Mouse (Mus musculus) cerebellum, adult 2 months (tissue): ENCODE measurements around the gene Pld2.

ENCODE experiments used
- CTCF ChIP-seq: fragments of 200-500 bp; IDR thresholded peaks from 2 replicates; pipeline ENCODE4 v1.5.1; 2011; ENCODE audit warnings: low read depth, mild to moderate bottlenecking, control low read depth, low read length, moderate library complexity, borderline replicate concordance; ENCODE audit not compliant: insufficient read depth
- POLR2A ChIP-seq: fragments of 200-500 bp; IDR thresholded peaks from 2 replicates; pipeline ENCODE4 v1.6.1; 2011; ENCODE audit warnings: low read length, control low read depth, borderline replicate concordance; ENCODE audit not compliant: insufficient read depth

DNA sequence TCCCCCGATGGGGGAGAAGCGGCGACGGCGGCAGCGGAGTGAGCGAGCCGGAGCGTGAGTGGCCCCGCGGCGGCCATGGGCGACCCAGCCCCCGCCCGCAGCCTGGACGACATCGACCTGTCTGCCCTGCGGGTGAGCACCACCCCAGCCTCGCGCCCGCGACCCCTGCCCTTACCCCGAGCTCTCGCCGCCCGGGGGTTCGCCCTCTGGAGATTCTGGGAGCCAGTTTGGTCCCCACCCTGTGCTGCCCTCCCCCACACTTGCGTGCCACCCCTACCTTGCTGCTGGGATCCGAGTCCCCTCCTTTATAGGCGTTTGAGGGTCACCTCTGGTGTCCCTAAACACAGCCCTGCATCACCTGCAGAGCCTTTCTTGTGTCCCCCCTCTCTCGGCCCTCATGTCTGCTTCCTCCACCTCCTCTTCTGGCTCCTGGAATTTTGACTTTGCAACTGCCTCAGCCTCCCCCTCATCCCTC lies 23.2 kb downstream of the Pld2 start:
- TF ChIP-seq CTCF = no peak
- no peak for TF ChIP-seq POLR2A
